Mouse (Mus musculus) kidney, adult 2 months (tissue): ENCODE data around the gene Aanat. TPM values are rescaled to one million over a fixed set of nuclear protein-coding genes. Genes with fewer than 3 reads are reported as not detected.

Experiments used
- DNase-seq: peaks from one replicate; pipeline ENCODE4 v3.0.0; 2021
- H3K27ac ChIP-seq: fragments of 200-500 bp; 2 replicates; pipeline ENCODE4 v1.5.1; 2012; ENCODE audit warnings: low read depth, low read length, control low read depth, inconsistent platforms; ENCODE audit not compliant: insufficient read depth
- H3K27me3 ChIP-seq: fragments of 200-500 bp; replicated peaks from 2 replicates; pipeline ENCODE4 v1.6.1; 2012; ENCODE audit warnings: mild to moderate bottlenecking, moderate library complexity, low read length, inconsistent platforms; ENCODE audit not compliant: control insufficient read depth, insufficient read depth
- H3K36me3 ChIP-seq: fragments of 200-500 bp; 2 replicates; pipeline ENCODE4 v1.6.1; 2012; ENCODE audit warnings: mild to moderate bottlenecking, moderate library complexity, low read length, inconsistent platforms; ENCODE audit not compliant: control insufficient read depth, insufficient read depth
- H3K4me1 ChIP-seq: fragments of 200-500 bp; 2 replicates; pipeline ENCODE4 v1.6.1; 2011; ENCODE audit warnings: low read length; ENCODE audit not compliant: control insufficient read depth, insufficient read depth
- H3K4me3 ChIP-seq: fragments of 200-500 bp; 2 replicates; pipeline ENCODE4 v1.5.1; 2011; ENCODE audit warnings: mild to moderate bottlenecking, low read depth, low read length, control low read depth; ENCODE audit not compliant: insufficient read depth
- CTCF ChIP-seq: fragments of 200-500 bp; conservative IDR thresholded peaks from 2 replicates; pipeline ENCODE4 v1.5.1; 2011; ENCODE audit warnings: low read depth, mild to moderate bottlenecking, control low read depth, low read length, moderate library complexity, mixed read lengths; ENCODE audit not compliant: insufficient read depth, insufficient read length
- POLR2A ChIP-seq: fragments of 200-500 bp; IDR thresholded peaks from one replicate; pipeline ENCODE4 v1.6.1; 2011; ENCODE audit warnings: low read depth, low read length, control low read depth
- WGBS: fragments of 180-500 bp; shearing (Covaris S2); methylation state at CpG from one replicate; pipeline ENCODE4 v1.1.7; 2018; 5-methylcytosine and 5-hydroxymethylcytosine counted together
- polyA plus RNA-seq: library from polyadenylated mRNA; depleted of rRNA; stranded (reverse); fragments of >200 nt; gene quantifications from 2 replicates; pipeline ENCODE4 v1.2.3, GENCODE M21; 2012

Gene Aanat
- polyA plus RNA-seq, 1 experiment, result not detected

DNA sequence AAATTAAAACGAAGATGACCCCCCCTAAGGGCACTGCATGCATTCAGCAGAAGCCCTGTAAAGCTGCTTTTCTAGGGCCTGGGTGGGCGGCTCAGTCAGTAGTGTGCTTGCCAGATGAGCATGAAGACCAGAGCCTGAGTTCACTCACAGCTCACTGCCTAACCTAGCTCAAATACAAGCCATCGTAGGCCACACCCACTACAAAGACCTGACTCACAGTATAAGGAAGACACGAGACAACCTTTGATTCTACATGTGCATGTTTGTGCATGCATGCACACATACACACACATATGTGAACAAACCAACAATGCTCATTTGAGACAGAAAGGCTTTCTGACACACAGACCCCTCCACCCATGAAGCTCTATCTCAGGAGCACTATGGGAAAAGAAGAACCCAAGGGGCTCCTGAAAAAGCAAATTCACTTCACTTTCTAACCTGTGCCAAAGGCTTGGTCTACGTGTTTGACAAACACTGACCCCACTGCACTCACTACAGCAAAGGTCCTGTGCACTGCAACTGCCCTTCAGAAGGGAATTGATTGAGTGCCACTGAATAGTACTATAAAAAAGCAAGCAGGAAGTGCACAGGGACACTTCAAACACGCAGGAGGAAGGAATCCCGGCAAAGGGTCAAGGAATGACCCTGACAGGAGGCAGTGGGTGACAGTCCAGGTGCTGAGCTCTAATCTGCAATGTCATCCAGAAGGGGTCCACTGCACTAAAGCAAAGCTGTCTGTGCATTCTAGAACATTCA, 20.8 kb upstream of the Aanat start:
- H3K4me3 ChIP-seq, result no peak overlapping the region
- no peaks in the 10 kb centered on the region for H3K36me3 ChIP-seq
- no peak for DNase-seq
- WGBS, result 57% methylated on average over 7 of the region's 7 CpGs
- TF ChIP-seq CTCF (no peak), POLR2A (no peak)
- H3K27ac ChIP-seq, result no peak overlapping the region
- no peaks in the 10 kb centered on the region for H3K4me1 ChIP-seq
- H3K27me3 ChIP-seq, result no peaks in the 10 kb centered on the region

DNA sequence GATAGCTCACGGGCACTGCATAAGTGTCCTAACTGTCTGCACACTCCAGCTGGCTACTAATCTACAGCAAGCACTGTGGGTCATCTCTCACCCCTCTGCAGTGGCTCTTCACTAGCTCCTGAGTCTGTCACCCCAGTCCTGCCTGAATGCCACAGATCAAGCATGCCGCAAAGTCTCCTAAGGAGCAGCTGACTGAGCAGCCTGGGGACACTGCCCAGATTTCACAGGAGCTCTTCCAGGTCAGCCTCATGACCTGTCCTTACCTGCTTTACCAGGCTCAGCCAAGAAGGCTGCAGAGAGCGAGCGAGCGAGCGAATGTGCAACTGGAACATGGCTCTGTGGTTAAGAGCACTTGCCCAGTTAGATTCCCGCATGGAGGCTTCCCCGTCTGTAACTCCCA, 18.7 kb upstream of the Aanat start:
- no peak for DNase-seq
- TF ChIP-seq POLR2A (no peak), CTCF (no peak)
- H3K4me1 ChIP-seq, result no peaks in the 10 kb centered on the region
- H3K27ac ChIP-seq, result no peak overlapping the region
- WGBS, result 77% methylated on average over 8 of the region's 8 CpGs
- no peaks in the 10 kb centered on the region for H3K36me3 ChIP-seq
- H3K27me3 ChIP-seq, result no peaks in the 10 kb centered on the region
- H3K4me3 ChIP-seq, result no peak overlapping the region

DNA sequence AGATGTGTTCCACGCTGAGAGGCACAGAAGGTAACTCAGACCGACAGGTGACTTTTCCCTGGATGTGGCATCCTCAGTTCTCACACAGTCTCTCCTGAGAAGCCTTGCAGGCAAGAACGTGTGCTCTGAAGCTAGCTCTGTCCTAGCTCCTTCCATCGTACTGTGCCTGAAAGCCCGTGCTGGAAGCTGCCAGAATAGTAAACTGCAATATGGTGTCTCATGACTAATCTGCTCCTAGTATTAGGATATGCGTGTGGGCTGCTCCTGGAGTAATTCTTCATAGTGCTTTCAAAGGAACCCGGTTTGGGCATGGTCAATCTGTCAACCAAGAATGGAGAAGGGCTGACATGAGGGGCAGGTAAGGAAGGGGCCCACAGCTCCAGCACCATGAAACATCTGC, 15.4 kb upstream of the Aanat start:
- H3K4me1 ChIP-seq, result peaks cover 5% of the 10 kb centered on the region; the same call in 1 of the 2 replicates
- WGBS, result 85% methylated on average over 7 of the region's 7 CpGs
- DNase-seq, result no peak
- H3K4me3 ChIP-seq, result no peak overlapping the region
- H3K27ac ChIP-seq, result no peak overlapping the region
- no peak for TF ChIP-seq POLR2A
- TF ChIP-seq CTCF, result no peak
- H3K27me3 ChIP-seq, result no peaks in the 10 kb centered on the region
- H3K36me3 ChIP-seq, result no peaks in the 10 kb centered on the region

DNA sequence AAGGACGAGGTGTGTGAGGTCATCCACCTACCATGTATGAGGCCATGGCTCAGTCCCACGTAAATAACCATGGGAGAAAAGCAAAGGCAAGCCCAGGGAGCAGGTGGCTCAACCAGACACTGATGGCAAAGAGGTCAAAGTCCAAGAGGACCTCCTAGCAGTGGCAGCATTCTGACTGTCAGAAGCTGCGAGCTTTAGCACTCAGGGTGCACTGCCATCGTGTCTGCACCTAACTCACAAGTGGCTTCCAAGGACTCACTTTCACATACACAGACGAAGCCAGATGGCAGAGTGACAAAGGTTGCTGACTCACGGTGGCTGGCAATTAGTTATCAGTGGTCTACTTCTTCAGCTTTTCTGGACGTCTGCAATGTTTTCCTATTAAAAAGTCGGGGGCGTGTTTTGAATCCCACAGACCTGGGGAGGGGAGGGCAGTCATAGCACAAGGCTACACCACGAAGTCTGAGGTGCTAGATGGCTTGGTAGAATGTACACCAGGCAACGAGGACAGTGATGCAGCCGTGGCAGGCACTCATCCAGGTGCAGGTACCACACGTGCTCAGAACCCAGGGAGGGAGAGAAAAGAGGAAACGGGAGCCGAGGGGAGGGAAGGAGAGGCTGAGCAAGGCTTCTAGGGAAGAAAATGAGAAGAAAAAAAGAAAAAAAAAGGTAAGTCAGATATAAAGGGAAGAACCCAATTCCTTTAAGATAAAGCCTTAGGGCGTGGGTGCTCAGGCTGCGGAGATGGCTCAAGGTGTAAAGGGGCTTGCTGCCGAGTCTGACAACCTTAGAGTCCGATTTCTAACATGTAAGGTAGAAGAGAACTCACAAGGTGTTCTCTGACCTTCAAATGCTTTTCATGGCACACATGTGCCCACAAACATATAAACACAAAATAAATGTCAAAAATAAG, 14.2 kb upstream of the Aanat start:
- TF ChIP-seq CTCF, result no peak
- TF ChIP-seq POLR2A, result no peak
- Histone ChIP-seq H3K27ac (no peak overlapping the region), H3K27me3 (no peaks in the 10 kb centered on the region), H3K4me3 (no peak overlapping the region), H3K36me3 (no peaks in the 10 kb centered on the region), H3K4me1 (peaks cover 5% of the 10 kb centered on the region; the same call in 1 of the 2 replicates)
- 79% methylated on average over 19 of the region's 19 CpGs for WGBS
- no peak for DNase-seq

DNA sequence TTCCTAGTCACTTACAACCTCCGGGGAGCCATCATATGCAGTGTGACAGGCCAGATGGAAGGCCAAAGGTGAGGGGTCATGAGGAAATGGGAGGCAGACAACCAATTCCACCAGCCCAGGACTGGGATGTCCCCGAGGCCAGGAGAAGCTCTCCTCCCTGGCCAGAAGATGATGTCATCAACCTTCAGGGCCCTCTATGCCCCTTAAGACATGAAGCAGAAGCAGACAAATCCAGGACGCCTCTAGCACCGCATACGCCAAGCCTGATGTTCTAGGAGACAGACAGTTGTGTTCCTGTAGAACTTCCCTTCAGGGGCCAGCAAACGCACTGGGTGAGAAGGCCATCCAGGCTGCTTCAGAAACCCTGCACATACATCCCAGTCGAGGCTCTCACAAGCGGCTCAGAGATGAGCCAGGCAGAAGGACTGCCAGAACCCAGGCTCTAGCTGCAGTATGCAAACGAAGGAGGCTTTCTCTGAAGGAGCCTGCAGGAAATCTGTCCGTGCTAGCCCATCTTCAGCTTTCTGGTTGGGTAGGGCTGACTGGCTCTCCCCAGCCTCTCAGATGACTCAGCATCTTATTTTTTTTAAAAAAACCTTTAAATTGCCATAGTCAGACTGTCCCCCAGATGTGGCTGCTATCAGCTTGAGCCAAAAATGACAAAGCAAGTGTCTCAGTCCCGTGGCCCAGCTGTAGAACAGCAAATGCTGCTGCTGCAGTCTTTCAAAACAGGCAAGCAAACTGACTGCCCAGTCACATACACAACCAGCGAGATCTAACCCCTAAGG, 13.3 kb upstream of the Aanat start:
- H3K4me3 ChIP-seq, result no peak overlapping the region
- H3K4me1 ChIP-seq, result peaks cover 5% of the 10 kb centered on the region; the same call in 1 of the 2 replicates
- 67% methylated on average over 12 of the region's 12 CpGs for WGBS
- H3K27ac ChIP-seq, result no peak overlapping the region
- DNase-seq, result no peak
- H3K27me3 ChIP-seq, result no peaks in the 10 kb centered on the region
- TF ChIP-seq POLR2A (no peak), CTCF (no peak)
- no peaks in the 10 kb centered on the region for H3K36me3 ChIP-seq

DNA sequence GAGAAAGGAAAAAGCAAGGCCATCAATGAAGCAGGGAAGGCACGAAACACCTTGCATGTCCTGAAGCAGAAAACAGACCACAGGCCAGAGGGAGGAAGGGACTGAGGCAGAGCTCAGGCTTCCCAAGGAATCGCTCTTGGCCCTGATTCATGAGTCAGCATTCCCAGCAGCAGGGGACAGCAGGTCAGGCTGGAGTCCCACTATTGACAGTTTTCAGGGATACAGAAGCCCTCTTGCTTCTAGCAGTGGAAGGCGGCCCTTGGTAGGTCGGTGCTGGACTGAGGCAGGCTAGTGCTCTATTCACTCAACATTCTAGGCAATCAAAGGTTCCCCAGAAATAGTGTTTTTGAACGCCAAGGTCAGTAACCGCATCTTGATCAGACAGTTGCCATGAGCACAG, 11.7 kb upstream of the Aanat start:
- DNase-seq, result peak; percentile 7
- H3K4me3 ChIP-seq, result no peak overlapping the region
- TF ChIP-seq POLR2A, result no peak
- TF ChIP-seq CTCF, result no peak
- peaks cover 5% of the 10 kb centered on the region; the same call in 1 of the 2 replicates for H3K4me1 ChIP-seq
- H3K27ac ChIP-seq, result no peak overlapping the region
- WGBS, result 69% methylated on average over 6 of the region's 6 CpGs
- no peaks in the 10 kb centered on the region for H3K27me3 ChIP-seq
- no peaks in the 10 kb centered on the region for H3K36me3 ChIP-seq
